Mouse (Mus musculus) midbrain, postnatal 0 days (tissue): ENCODE measurements around the gene Baiap2l2. TPM values are rescaled to one million over a fixed set of nuclear protein-coding genes. Genes with fewer than 3 reads are reported as not detected.

Experiments used
- ATAC-seq: fragments of 200-750 bp; cut with Nextera tagmentation; 2 replicates; pipeline ENCODE4 v1.8.0; 2017; ENCODE audit warnings: moderate number of reproducible peaks, mild to moderate bottlenecking, moderate TSS enrichment, moderate library complexity; ENCODE audit not compliant: low FRiP score
- DNase-seq: peaks from one replicate; pipeline ENCODE4 v3.0.0-alpha.2; 2015; ENCODE audit warnings: low spot score
- H3K27ac ChIP-seq: fragments of 300-500 bp; sonication (generic); 2 replicates; pipeline ENCODE4 v1.5.1; 2014; ENCODE audit warnings: low read depth, mild to moderate bottlenecking, low read length, mixed read lengths
- H3K27me3 ChIP-seq: fragments of 300-500 bp; sonication (generic); 2 replicates; pipeline ENCODE4 v1.6.1; 2014; ENCODE audit warnings: low read length, control low read depth, mixed read lengths; ENCODE audit not compliant: insufficient read depth
- H3K36me3 ChIP-seq: fragments of 300-500 bp; sonication (generic); 2 replicates; pipeline ENCODE4 v1.6.1; 2014; ENCODE audit warnings: low read length, control low read depth, mixed read lengths; ENCODE audit not compliant: insufficient read depth
- H3K4me1 ChIP-seq: fragments of 300-500 bp; sonication (generic); 2 replicates; pipeline ENCODE4 v1.6.1; 2014; ENCODE audit warnings: mild to moderate bottlenecking, control low read depth, antibody characterized with exemption, low read length, mixed read lengths; ENCODE audit not compliant: insufficient read depth
- H3K4me2 ChIP-seq: fragments of 300-500 bp; sonication (generic); 2 replicates; pipeline ENCODE4 v1.6.1; 2014; ENCODE audit warnings: low read depth, mild to moderate bottlenecking, low read length, mixed read lengths; ENCODE audit not compliant: poor library complexity, severe bottlenecking
- H3K4me3 ChIP-seq: fragments of 300-500 bp; sonication (generic); 2 replicates; pipeline ENCODE4 v1.5.1; 2014; ENCODE audit warnings: low read depth, mild to moderate bottlenecking, low read length, moderate library complexity
- H3K9ac ChIP-seq: fragments of 300-500 bp; sonication (generic); replicated peaks from 2 replicates; pipeline ENCODE4 v1.6.1; 2014; ENCODE audit warnings: mild to moderate bottlenecking, low read length, moderate library complexity, mixed read lengths; ENCODE audit not compliant: poor library complexity, severe bottlenecking
- H3K9me3 ChIP-seq: fragments of 300-500 bp; sonication (generic); 2 replicates; pipeline ENCODE4 v1.6.1; 2016; ENCODE audit warnings: low read length, control low read depth
- CTCF ChIP-seq: IDR thresholded peaks from 2 replicates; pipeline ENCODE4 v1.5.1; 2016; ENCODE audit warnings: antibody characterized with exemption, mild to moderate bottlenecking
- WGBS: fragments of 180-500 bp; shearing (Covaris S2); extraction: QIAGEN DNeasy Blood & Tissue Kit; methylation state at CpG from one replicate; pipeline ENCODE4 v1.1.7; 2014; 5-methylcytosine and 5-hydroxymethylcytosine counted together
- polyA plus RNA-seq: library from polyadenylated mRNA; unstranded; fragments of >200 nt; fragmentation: Nextera tagmentation; extraction: Ambion mirVana; gene quantifications from 2 replicates; pipeline ENCODE4 v1.2.1, GENCODE M21; 2015
- total RNA-seq: library from RNA; depleted of rRNA; stranded (reverse); fragments of >200 nt; gene quantifications from 2 replicates; pipeline ENCODE4 v1.2.3, GENCODE M21; 2014

The Baiap2l2 gene
- total and polyA plus RNA-seq, 2 experiments from 2014 or later = 3.1 to 8.5 TPM

- H3K27me3 ChIP-seq = no peaks in the 10 kb centered on the region
- TF ChIP-seq CTCF = no peak
- H3K4me3 ChIP-seq = no peak overlapping the region
- no peaks in the 10 kb centered on the region for H3K9me3 ChIP-seq
- no peak overlapping the region for H3K27ac ChIP-seq
- no peaks in the 10 kb centered on the region for H3K36me3 ChIP-seq
- no peak overlapping the region for H3K4me2 ChIP-seq
- no peak for ATAC-seq
- 77% methylated on average over 4 of the region's 4 CpGs for WGBS
- no peak for DNase-seq
- no peak overlapping the region for H3K9ac ChIP-seq
- 0 out of 2 replicates have a peak, but pooled peaks cover 6% of the 10 kb centered on the region for H3K4me1 ChIP-seq
These were observed 38.4 kb upstream of the Baiap2l2 start for GRCm38 (mm10) chr15:79323791-79324155.

GRCm38 (mm10) chr15:79322991-79323790 is 37.9 kb upstream of the Baiap2l2 start:
- no peaks in the 10 kb centered on the region for H3K9me3 ChIP-seq
- WGBS = 81% methylated on average over 6 of the region's 6 CpGs
- no peak overlapping the region for H3K4me3 ChIP-seq
- 0 out of 2 replicates have a peak, but pooled peaks cover 6% of the 10 kb centered on the region for H3K4me1 ChIP-seq
- ATAC-seq (no peak), DNase-seq (no peak)
- no peak for TF ChIP-seq CTCF
- H3K4me2 ChIP-seq = no peak overlapping the region
- H3K27me3 ChIP-seq = no peaks in the 10 kb centered on the region
- H3K27ac ChIP-seq = no peak overlapping the region
- H3K36me3 ChIP-seq = no peaks in the 10 kb centered on the region
- no peak overlapping the region for H3K9ac ChIP-seq

- DNase-seq (no peak), ATAC-seq (no peak)
- 0 out of 2 replicates have a peak, but pooled peaks cover 6% of the 10 kb centered on the region for H3K4me1 ChIP-seq
- no peak overlapping the region for H3K4me3 ChIP-seq
- H3K9ac ChIP-seq = no peak overlapping the region
- H3K9me3 ChIP-seq = no peaks in the 10 kb centered on the region
- no peak for TF ChIP-seq CTCF
- no peak overlapping the region for H3K27ac ChIP-seq
- no peak overlapping the region for H3K4me2 ChIP-seq
- no peaks in the 10 kb centered on the region for H3K36me3 ChIP-seq
- no peaks in the 10 kb centered on the region for H3K27me3 ChIP-seq
- 82% methylated on average over 11 of the region's 11 CpGs for WGBS
These were observed 37.1 kb upstream of the Baiap2l2 start for GRCm38 (mm10) chr15:79322281-79322990.

GRCm38 (mm10) chr15:79321733-79322190 is 36.4 kb upstream of the Baiap2l2 start:
- TF ChIP-seq CTCF = no peak
- Histone ChIP-seq H3K27ac (no peak overlapping the region), H3K36me3 (no peaks in the 10 kb centered on the region), H3K4me2 (no peak overlapping the region), H3K4me3 (no peak overlapping the region), H3K9me3 (no peaks in the 10 kb centered on the region), H3K27me3 (no peaks in the 10 kb centered on the region), H3K4me1 (0 out of 2 replicates have a peak, but pooled peaks cover 6% of the 10 kb centered on the region), H3K9ac (no peak overlapping the region)
- ATAC-seq = no peak
- DNase-seq = no peak
- WGBS = 87% methylated on average over 5 of the region's 5 CpGs

- no peak overlapping the region for H3K4me2 ChIP-seq
- no peaks in the 10 kb centered on the region for H3K4me1 ChIP-seq
- DNase-seq (no peak), ATAC-seq (no peak)
- H3K4me3 ChIP-seq = no peak overlapping the region
- H3K9ac ChIP-seq = no peak overlapping the region
- no peak for TF ChIP-seq CTCF
- H3K9me3 ChIP-seq = no peaks in the 10 kb centered on the region
- WGBS = 77% methylated on average over 8 of the region's 8 CpGs
- H3K36me3 ChIP-seq = 0 out of 2 replicates have a peak, but pooled peaks cover 5% of the 10 kb centered on the region
- H3K27me3 ChIP-seq = no peaks in the 10 kb centered on the region
- H3K27ac ChIP-seq = no peak overlapping the region
These were observed 28.6 kb upstream of the Baiap2l2 start for GRCm38 (mm10) chr15:79313848-79314369.
